Mouse (Mus musculus): Measurements from ENCODE around the gene Acacb. TPM values are rescaled to one million over a fixed set of nuclear protein-coding genes. Genes with fewer than 3 reads are reported as not detected.

The Acacb gene
- total RNA-seq, 2 experiments from 2014 or later, result 156 to 159 TPM

DNA sequence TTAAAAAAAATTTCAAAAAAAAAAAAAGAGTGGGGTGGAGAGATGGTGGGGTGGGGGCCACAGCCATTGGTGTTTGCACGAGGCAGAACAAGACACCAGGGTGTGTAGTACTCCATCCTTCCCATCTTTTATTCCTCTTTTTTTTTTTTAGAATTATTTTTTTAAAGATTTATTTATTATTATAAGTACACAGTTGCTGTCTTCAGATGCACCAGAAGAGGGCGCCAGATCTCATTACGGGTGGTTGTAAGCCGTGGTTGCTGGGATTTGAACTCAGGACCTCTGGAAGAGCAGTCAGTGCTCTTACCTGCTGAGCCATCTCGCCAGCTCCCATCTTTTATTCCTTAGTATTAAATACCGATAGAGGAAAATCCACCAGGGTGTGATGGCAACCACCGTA, 27.1 kb downstream of the Acacb start:
- intact Hi-C loops (cut with DNase I), result no loop called here
- no peak for DNase-seq

DNA sequence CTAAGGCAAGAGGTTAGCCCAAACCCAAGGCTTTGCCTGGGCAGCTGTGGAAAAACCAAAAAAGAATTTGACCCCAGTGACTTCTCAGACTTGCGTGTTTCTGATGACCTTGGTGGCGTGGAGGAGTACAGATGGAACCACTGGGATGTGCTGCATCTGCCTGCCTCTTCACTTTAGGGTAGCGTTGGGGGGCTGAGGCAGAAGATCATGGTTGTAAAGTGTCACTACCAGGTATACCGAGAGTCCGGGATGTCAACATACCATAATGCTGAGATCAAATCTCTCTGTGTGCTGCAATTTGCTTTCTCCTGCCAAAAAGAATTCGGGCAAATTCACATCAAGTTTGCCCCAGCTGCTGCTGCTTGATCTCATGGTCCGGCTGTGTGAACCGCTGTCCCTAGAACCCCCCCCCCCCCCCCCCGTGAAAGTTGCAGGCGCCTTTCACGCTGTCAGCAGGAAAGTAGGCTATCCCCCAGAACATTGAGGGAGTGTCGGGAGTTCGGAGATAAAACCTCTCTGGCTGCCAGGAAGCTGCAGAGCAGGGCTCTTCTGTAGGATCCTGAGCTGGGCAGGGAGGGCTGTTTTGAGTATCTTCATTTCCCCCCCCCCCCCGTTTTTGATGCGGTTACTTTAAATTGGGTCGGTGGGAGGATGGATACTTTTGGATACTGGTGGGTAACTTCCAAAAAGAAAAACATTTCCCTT, 27.7 kb downstream of the Acacb start:
- intact Hi-C loops (cut with DNase I), result no loop called here
- no peak for DNase-seq

- DNase-seq, result peak; percentile 52 to 67
- intact Hi-C loops (cut with DNase I), result loop anchor here (5.0 kb wide), 3 partner anchors 42 to 203 kb away; partner anchors contain the start of gene Ung
Observed at GRCm38 (mm10) chr5:114174639-114175038, 28.3 kb downstream of the Acacb start.

DNA sequence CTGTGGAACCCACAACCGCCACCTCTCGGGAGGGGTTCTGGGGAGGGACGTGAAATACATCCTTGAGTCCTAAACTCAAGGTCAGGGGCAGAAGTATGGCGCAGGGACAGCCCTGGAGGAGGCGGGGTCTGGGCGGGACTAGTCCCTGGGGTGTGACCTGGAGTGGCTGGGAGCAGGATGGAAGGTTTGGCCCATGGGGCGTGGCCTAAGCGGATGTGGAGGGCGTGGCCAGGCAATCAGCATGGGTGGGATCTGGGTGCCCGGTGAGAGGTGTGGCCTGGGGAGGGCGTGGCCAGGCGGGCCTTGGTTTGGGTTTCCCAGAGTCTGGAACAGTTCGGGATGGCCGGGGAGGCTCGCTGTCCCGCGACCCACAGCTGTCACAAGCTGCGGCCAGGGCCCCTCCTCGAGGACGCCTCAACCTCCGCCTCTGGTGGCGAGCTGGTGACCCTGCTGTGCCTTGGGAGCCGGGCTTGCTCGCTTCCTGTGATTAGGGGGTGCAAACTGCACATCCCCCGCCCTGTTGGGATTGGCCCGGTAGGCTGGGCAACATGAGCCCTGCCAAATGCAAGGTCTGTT, 29.3 kb downstream of the Acacb start:
- intact Hi-C loops (cut with DNase I), result loop anchor here (5.0 kb wide), 3 partner anchors 43 to 202 kb away; partner anchors contain the start of gene Ung
- peak; percentile 98 for DNase-seq

DNA sequence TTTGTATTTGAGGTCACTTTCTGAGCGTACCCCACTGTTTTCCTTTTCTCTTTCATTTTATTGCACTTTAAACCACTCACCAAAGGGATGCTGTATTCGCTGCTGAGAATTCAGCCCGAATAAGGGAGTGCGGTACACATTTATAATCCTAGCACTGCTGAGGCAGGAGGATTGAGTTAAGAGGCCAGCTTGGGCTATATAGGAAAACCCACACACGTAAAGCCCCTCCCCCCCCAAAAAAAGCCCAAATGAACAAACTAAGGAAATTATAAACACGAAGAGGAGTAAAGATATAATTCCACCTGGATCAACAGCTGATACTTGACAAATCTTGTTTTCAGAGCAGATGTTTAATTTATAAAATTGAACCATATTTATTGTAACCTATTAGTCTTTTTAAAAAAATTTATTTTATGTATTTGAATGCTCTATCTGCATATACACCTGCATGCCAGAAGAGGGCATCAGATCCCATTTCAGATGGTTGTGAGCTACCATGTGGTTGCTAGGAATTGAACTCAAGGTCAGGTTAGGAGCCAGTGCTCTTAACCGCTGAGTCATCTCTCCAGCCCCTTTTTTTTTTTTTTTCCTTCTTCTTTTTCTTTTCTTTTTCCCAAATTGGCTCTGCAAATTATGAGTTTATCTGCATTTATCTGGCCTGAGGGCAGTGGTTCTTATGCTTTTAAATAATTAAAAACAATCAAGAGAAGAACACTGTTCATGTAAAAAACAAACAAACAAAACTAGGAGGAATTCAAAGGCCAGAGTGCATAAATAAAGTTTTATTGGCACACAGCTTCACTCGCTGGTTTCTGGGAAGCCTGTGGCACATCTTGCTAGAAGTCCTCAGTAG, 30.4 kb downstream of the Acacb start:
- DNase-seq, result no peak
- intact Hi-C loops (cut with DNase I), result loop anchor here (5.0 kb wide), 3 partner anchors 44 to 201 kb away; partner anchors contain the start of gene Ung

DNA sequence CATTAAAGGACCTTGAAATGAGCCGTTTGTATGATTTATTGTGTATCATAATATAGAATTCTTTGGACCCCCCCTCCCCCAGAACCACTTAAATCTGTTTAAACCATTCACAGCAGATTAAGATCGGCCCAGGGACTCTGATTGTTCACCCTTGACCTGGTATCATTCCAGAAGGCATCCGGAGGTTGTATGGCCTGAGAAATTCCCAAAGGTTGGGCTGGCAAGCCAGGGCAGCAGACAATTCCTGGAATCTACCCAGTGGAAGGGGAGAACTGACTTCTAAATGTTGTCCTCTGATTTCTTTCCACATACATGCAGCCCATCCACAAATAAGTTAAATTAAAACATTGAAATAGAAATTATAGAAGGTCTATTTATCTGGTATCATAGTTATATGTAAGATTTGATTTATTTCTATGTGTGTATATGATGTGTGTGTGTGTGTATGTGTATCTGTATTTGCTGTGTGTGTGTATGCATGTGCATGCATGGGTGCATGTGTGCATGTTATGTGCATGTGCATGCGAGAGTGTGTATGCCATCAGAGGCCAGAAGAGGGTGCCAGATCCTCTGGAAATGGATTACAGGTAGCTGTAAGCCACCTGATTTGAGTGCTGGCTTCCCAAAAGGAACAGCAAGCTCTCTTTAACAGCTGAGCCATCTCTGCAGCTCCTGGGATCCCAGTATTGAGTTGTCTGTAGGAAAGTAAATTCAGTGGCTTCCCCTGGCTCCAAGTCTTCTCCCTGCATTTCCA, 31.8 kb downstream of the Acacb start:
- intact Hi-C loops (cut with DNase I), result loop anchor here (5.0 kb wide), 3 partner anchors 46 to 199 kb away; partner anchors contain the start of gene Ung
- DNase-seq, result no peak

DNA sequence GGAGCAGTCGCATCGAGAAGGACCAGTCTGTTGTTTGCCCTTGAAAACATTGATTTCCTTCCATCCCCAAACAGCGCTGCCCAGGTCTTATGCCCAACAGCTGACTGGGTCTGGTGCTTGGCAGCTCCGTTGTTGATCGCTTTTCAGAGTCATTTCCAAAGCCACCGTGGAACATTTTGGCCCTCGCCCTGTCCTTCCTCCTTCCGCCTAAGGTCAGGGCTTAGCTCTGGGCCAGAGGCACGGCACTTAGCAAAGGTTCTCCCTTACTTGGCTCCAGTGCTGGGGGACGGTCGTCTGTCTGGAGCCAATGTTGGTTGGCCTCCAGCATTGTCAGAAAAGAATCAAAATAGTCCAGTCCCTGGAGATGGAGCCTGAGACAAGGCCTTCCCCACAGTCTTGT, 33.2 kb downstream of the Acacb start:
- DNase-seq, result peak; percentile 79 to 84
- intact Hi-C loops (cut with DNase I), result loop anchor here (5.0 kb wide), 3 partner anchors 47 to 198 kb away; partner anchors contain the start of gene Ung

- intact Hi-C loops (cut with DNase I), result no loop called here
Observed at GRCm38 (mm10) chr5:114183493-114183892, 37.2 kb downstream of the Acacb start.

GRCm38 (mm10) chr5:114187108-114187507, 40.8 kb downstream of the Acacb start:
- DNase-seq, result no peak
- intact Hi-C loops (cut with DNase I), result no loop called here

More at GRCm38 (mm10) chr5:114183493-114183892, 37.2 kb downstream of the Acacb start:
- DNase-seq, result no peak

- intact Hi-C loops (cut with DNase I), result no loop called here
- DNase-seq, result peak in 1 of 2 experiments; percentile 53
Observed at GRCm38 (mm10) chr5:114188900-114189464, 42.6 kb downstream of the Acacb start.

- intact Hi-C loops (cut with DNase I), result no loop called here
- DNase-seq, result no peak
Observed at GRCm38 (mm10) chr5:114194161-114194560, 47.8 kb downstream of the Acacb start.

DNA sequence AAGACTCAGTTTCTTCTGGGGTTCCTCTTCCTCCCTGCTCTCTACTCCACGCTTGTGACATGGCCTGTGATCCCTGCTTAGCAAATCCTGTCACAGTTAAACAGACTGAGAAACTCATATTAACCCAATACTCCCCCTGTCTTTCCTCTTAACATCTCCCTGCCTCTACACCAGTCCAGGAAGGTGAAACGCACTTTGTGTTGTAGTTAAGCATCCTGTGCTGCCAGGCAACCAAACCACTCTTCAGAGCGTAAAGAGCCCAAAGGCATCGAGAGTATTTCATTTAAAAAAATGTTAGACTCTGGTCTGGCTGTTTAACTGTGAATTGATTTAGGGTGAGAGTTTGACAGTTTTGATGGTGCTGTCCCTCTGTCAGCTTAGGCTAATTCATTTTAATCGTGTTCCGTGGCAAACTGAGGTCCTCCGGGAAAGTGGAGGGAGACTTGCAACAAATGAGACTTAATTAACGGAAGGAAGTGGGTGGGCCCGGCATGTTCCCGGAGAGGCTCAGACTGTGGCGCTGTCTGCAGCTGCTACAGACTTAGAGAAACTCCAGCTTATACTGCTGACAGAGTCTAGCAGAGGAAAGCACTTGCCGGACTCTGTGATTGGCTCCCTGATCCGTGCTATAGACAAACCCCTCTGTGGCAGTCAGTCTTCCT, 52.9 kb downstream of the Acacb start:
- DNase-seq, result peak; percentile 55 to 64
- intact Hi-C loops (cut with DNase I), result no loop called here

DNA sequence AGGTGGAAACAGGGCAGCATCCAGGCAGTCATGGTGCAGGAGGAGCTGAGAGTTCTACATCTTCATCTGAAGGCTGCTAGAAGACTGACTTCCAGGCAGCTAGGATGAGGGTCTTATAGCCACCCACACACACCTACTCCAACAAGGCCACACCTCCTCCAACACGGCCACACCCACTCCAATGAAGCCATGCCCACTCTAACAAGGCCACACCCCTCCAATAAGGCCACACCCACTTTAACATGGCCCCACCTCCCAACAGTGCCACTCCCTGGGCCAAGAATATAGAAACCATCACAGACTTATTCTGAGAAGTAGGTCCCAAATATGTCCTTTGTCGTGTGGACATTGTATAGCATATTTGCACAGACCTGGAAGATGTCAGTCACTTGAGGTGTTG, 59.8 kb downstream of the Acacb start:
- intact Hi-C loops (cut with DNase I), result no loop called here
- no peak for DNase-seq

DNA sequence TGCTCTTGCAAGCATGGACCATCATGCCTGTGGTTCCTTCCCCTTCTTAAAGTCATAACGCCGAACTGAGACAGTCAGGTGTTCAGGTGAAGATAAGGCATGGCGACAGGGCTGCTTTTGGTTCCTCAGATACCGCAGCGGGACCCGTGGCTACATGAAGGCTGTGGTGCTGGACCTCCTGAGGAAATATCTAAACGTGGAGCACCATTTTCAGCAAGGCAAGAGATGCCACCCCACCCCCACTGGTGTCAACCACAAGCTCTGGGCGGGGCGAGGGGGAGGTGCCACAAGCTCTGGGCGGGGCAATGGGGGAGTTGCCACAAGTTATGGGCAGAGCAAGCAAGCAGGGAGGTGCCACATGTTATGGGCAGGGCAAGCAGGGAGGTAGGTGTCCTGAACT, 66.8 kb downstream of the Acacb start:
- intact Hi-C loops (cut with DNase I), result no loop called here
- no peak for DNase-seq

- no peak for DNase-seq
- intact Hi-C loops (cut with DNase I), result no loop called here
Observed at GRCm38 (mm10) chr5:114218771-114219170, 72.4 kb downstream of the Acacb start.

DNA sequence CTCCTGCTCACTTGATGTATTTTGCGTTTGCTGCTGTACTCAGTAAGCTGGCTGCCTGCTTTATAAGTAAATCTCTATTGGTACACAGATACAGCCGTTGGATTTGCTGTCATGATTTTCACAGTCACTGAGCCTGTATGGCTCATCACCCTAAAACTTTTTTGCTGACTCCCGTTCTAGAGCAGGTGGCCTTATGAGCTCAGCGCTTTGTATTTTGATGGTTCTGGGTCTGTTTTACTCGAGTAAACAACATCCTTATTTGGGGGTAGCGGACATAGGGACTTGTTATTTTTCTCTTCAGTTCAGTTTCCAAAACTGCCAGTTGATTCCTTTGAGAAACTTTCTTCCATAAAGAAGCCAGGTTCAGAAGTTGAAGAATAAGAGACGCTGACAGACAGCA, 79.7 kb downstream of the Acacb start:
- intact Hi-C loops (cut with DNase I), result no loop called here
- no peak for DNase-seq

DNA sequence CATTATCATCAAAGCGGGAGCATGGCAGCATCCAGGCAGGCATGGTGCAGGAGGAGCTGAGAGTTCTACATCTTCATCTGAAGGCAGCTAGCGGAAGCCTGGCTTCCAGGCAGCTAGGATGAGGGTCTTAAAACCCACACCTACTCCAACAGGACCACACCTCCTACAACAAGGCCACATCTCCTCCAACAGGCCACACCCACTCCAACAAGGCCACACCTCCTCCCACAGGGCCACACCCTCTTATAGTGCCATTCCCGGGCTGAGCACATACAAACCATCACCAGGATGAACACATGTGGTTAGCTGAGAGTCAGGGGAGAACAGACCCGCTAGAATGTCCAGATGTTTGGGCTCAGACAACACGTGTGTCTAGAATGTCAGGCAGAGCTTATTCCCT, 82.6 kb downstream of the Acacb start:
- DNase-seq, result no peak
- intact Hi-C loops (cut with DNase I), result no loop called here

- intact Hi-C loops (cut with DNase I), result no loop called here
- DNase-seq, result no peak
Observed at GRCm38 (mm10) chr5:114238924-114239323, 92.6 kb downstream of the Acacb start.

GRCm38 (mm10) chr5:114239737-114240136, 93.4 kb downstream of the Acacb start:
- intact Hi-C loops (cut with DNase I), result no loop called here
- no peak for DNase-seq

DNA sequence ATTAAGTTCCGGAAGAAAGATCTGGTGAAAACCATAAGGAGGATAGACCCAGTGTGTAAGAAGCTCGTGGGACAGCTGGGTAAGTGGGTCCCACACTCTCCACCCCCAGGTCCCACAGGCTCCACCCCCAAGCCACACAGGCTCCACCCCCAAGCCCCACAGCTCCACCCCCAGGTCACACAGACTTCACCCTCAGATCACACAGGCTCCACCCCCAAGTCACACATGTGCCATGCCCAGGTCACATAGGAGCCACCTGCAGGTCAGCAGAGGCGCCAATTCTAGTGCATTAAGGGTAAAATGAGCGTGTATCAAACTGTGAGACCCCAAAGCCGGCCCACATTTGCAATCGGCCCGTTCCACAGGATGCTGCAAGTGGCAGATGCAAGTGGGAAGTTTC, 100.1 kb downstream of the Acacb start:
- intact Hi-C loops (cut with DNase I), result no loop called here

More for the DNA sequence above, 100.1 kb downstream of the Acacb start:
- no peak for DNase-seq

Measured in heart, postnatal 10 days (tissue).